Mouse (Mus musculus) mouse trophoblast stem cell (cell line): ENCODE results near the gene Il25.
"Not testable (repeated sequence)": the region's sequence is repeated elsewhere in the genome, so short reads cannot be mapped to it uniquely, and the experiment has no call there.

Source experiments
- in situ Hi-C, 2 experiments: fragments of 300-500 bp; cut with MseI, MboI; formaldehyde crosslinking; loops; 2 replicates in 1 of 2; 3 replicates in 1 of 2; pipeline ENCODE4 v1.15.1; 2025

Il25 gene

GRCm38 (mm10) chr14:54926401-54927158, 5.9 kb upstream of the Il25 start:
- in situ Hi-C loops: no loop called here

- in situ Hi-C loops: no loop called here
Observed at GRCm38 (mm10) chr14:54927296-54927695, 5.2 kb upstream of the Il25 start.

GRCm38 (mm10) chr14:54929801-54930200, 2.7 kb upstream of the Il25 start:
- in situ Hi-C loops: no loop called here

- in situ Hi-C loops: no loop called here
Observed at GRCm38 (mm10) chr14:54930431-54930830, 2.1 kb upstream of the Il25 start.

GRCm38 (mm10) chr14:54935904-54936830, 3.7 kb downstream of the Il25 start, which contains the start of gene Cmtm5:
TSS of gene Cmtm5 (plus strand) at chr14:54936261.
- in situ Hi-C loops: loop anchor here (5.0 kb wide), 1 partner anchor 34 kb away; no protein-coding TSS in a partner anchor

- in situ Hi-C loops: loop anchor here (5.0 kb wide), 1 partner anchor 34 kb away; no protein-coding TSS in a partner anchor
Observed at GRCm38 (mm10) chr14:54936831-54937160, 4.3 kb downstream of the Il25 start.

GRCm38 (mm10) chr14:54937361-54938182, 5.1 kb downstream of the Il25 start:
- in situ Hi-C loops: loop anchor here (5.0 kb wide), 1 partner anchor 35 kb away; no protein-coding TSS in a partner anchor

GRCm38 (mm10) chr14:54938431-54939219, 6.1 kb downstream of the Il25 start:
- in situ Hi-C loops: loop anchor here (5.0 kb wide), 1 partner anchor 36 kb away; no protein-coding TSS in a partner anchor

GRCm38 (mm10) chr14:54939434-54940175, 7.1 kb downstream of the Il25 start:
- in situ Hi-C loops: loop anchor here (5.0 kb wide), 1 partner anchor 37 kb away; no protein-coding TSS in a partner anchor

- in situ Hi-C loops: no loop called here
Observed at GRCm38 (mm10) chr14:54940176-54940530, 7.7 kb downstream of the Il25 start.

- in situ Hi-C loops: no loop called here
Observed at GRCm38 (mm10) chr14:54941024-54941978, 8.8 kb downstream of the Il25 start.

GRCm38 (mm10) chr14:54942479-54942878, 10.0 kb downstream of the Il25 start:
- in situ Hi-C loops: no loop called here

GRCm38 (mm10) chr14:54943971-54944370, 11.5 kb downstream of the Il25 start:
- in situ Hi-C loops: no loop called here

GRCm38 (mm10) chr14:54944939-54945338, 12.4 kb downstream of the Il25 start:
- in situ Hi-C loops: no loop called here

GRCm38 (mm10) chr14:54945975-54946704, 13.6 kb downstream of the Il25 start:
- in situ Hi-C loops: no loop called here

- in situ Hi-C loops: not testable (repeated sequence)
Observed at GRCm38 (mm10) chr14:54947008-54947407, 14.5 kb downstream of the Il25 start.

GRCm38 (mm10) chr14:54948781-54949180, 16.3 kb downstream of the Il25 start:
- in situ Hi-C loops: no loop called here

- in situ Hi-C loops: no loop called here
Observed at GRCm38 (mm10) chr14:54950493-54950892, 18.0 kb downstream of the Il25 start.
